Mouse (Mus musculus) yolk sac, embryonic 10.5 days (tissue): ENCODE data around the gene Fbxo22.
"Not testable (repeated sequence)": the region's sequence is repeated elsewhere in the genome, so short reads cannot be mapped to it uniquely, and the experiment has no call there.

Experiments used
- DNase-seq: peaks from one replicate; pipeline ENCODE4 v3.0.0-alpha.2; 2017; ENCODE audit warnings: low spot score

The Fbxo22 gene

DNA sequence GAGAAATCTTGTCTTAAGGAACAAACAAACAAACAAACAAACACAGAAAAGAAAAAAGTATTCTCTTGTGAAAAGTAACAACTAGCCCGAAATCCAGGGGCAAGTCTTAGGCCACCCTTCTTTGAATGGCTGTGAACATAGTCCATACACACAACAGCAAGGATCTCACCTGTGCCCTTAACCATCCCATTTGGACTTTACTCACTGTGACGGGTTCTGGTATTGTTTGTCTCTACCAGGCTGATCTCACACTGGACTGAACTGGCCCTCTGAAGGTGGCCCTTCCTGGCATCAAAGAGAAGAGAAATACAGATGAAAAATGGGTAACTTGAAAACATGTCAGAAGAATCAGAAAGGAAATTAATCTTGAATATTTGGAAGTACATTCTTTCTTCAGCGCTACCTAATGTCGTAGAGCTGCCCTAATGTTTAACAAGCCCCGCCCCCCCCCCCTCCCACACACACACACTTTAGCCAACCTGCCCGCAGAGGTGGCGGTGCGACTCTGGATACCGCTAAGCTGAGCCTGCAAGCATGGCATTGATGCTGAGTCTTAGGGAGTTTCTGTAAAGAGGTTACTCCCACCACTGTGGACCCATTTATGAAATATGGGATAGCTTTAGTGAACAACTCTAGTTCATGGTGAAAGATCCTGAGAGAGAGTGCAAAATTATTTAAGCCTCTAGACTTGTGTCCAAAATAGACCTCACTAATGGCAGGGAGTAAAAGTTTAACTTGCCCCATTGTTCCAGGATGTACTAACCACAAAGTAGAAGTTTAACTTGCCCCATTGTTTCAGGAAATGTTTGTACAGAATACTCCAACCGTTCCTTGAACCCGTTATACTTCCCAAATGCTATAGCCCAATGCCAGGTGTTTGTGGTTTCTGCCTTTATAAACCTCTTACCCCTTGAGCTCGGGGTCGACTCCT, 27.8 kb downstream of the Fbxo22 start:
- DNase-seq, result peak; percentile 77

GRCm38 (mm10) chr9:55240852-55241251, 32.1 kb downstream of the Fbxo22 start:
- no peak for DNase-seq

DNA sequence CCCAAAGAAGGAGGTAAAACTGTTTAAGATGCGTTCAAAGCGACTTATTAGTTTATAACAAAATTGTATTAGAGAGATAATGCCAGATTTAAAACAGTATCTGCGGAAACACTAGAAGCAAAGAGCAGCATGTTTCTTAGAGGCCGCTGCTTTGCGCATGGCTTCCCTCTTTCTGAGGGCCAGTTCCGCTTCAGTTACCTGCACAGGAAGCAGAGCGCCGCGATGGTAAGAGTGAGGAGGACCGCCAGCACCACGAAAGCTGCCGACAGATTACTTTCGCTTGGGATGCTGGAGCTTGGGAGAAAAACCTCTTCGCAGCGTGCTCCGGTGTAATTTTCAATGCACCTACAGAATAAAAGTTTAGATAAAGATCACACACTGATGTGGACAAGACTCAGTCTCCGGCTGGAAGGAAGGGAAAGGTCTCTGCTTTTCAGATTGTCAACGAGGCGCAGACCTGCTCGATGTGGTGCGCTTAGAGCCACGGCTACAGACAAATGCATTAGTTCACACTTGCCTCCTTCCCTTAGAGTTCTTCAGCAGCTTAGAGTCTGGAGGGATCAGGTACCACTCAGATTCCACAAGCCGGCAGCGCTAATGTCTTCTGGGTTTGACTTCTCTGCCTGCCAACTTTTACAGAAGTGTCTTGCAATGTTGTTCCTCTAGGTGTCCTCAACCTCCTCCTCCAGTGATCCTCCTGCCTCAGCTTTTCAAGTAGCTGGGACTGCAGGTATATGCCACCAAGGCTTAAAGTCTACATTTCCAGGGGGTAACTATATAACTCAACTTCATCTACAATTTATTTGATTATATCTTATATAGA, 33.3 kb downstream of the Fbxo22 start:
- no peak for DNase-seq

- no peak for DNase-seq
Observed at GRCm38 (mm10) chr9:55243280-55243679, 34.6 kb downstream of the Fbxo22 start.

GRCm38 (mm10) chr9:55244079-55244478, 35.4 kb downstream of the Fbxo22 start:
- no peak for DNase-seq

DNA sequence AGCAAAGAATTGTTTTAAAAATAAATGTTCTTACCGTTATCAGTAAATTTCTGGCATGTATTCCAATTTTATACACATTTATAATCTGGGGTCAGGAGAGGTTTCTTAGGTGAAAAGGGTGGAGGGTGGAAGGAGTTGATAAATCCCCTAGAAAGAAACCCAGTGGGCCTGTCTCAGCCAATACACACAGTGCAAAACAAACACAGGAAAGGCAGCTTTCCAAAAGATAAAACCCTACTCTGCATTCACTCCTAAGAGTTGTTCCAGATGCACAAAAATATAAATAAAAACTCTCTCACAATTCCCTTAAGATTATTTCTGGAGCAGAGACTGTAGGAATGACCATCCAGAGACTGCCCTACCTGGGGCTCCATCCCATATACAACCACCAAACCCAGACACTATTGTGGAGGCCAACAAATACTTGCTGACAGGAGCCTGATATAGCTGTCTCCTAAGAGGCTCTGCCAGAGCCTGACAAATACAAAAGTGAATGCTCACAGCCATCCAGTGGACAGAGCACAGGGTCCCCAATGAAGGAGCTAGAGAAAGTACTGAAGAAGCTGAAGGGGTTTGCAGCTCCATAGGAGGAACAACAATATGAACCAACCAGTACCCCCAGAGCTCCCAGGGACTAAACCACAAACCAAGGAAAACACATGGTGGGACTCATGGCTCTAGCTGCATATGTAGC, 36.5 kb downstream of the Fbxo22 start:
- not testable (repeated sequence) for DNase-seq

DNA sequence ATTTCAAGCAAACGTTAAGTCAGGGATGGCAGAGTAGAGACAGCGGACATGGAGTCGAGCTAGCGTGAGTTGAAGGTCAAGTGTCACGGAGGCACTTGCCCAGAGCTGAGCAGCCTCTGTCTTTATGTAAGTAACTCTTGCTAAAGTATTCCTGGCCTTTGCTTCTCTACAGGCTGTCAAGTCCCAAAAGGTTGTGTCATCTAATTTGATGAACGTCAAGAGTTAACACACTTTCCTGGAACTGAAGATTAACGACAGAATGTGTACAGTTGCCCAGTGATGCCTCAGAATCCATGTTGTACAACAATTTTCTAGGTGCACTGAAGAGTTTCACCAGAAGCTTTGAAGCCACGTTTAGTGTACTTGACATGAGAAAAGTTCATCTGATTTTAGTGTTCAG, 37.7 kb downstream of the Fbxo22 start:
- no peak for DNase-seq

GRCm38 (mm10) chr9:55246918-55247317, 38.2 kb downstream of the Fbxo22 start:
- no peak for DNase-seq

- no peak for DNase-seq
Observed at GRCm38 (mm10) chr9:55248465-55248864, 39.7 kb downstream of the Fbxo22 start.

- DNase-seq, result peak; percentile 53
Observed at GRCm38 (mm10) chr9:55250595-55251247, 42.0 kb downstream of the Fbxo22 start.

- not testable (repeated sequence) for DNase-seq
Observed at GRCm38 (mm10) chr9:55252097-55252496, 43.4 kb downstream of the Fbxo22 start.

DNA sequence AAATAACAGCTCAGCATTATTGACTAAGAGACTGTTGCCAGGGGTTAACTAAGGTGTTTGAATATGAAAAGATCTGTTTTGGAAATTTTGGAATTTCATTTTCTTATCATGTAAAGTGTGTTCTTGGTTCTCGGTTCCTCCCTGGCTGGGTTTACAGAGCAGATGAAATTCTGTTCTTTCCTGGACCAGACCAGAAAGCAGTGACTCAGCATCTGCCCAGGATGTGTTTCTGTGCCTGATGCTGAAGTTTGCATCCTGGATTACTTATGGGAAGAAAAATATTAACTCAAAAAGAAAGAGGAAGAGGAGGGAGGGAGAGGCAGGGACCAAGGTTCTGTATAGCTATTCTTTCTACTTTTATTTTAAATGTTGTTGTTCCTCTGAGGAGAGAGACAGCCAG, 45.1 kb downstream of the Fbxo22 start:
- no peak for DNase-seq

DNA sequence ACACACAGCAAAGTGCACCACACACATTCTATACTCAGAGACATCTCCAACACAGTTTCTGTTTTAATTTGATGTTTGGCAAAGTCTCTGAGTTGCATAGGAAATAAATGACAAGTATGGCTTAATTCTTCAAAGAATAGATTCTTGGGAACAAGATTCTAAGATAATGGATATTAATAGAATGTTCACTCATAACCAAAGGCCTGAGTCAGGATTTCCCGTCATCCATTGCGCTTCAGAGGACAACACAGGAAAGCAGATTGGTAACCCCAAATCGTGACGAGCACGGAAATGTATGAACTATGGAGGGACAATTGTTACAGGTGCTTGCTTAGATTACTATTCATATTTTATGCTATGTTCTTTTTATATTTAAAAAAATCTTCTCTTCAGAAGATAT, 46.3 kb downstream of the Fbxo22 start:
- DNase-seq, result no peak

DNA sequence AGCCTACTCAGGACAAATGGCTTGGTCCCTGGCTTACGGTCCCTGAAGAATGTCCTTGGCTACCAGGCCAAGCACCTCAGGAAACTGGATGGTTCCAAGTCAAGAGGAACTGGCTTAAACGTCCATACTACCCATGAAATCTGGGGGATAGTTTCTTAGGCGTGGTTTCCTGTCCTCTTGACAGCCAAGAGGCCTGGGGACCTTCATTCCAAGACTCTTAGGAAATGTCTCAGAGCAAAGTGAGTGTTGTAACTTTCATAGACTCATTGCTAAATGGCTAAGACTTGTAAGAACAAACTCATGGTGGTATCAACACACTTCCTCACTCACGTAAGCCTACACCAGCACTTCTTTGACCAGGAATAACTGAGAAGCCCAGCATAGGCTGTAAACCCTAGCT, 46.9 kb downstream of the Fbxo22 start:
- no peak for DNase-seq

GRCm38 (mm10) chr9:55257105-55257504, 48.4 kb downstream of the Fbxo22 start:
- DNase-seq, result no peak

DNA sequence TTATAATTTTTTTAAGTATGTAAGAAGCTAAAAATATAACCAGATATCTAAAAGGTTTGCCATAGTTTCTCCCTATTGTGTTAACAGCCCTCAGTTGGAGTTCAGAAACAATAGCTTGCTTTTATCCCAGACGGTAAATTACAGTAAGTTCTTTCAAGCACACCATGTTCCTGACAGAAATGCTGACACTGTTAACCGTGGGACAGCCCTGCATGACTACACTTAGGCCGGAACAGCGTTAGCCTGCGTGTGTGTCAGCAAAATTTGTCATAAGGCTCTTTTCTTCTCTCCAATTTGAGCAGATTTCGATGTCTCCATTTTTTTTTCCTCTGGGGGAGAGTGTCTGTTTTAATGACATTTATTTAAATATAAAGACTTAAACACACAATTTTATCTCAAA, 51.0 kb downstream of the Fbxo22 start:
- no peak for DNase-seq

- DNase-seq, result no peak
Observed at GRCm38 (mm10) chr9:55264356-55265302, 55.9 kb downstream of the Fbxo22 start.

- DNase-seq, result no peak
Observed at GRCm38 (mm10) chr9:55271960-55272560, 63.3 kb downstream of the Fbxo22 start.

DNA sequence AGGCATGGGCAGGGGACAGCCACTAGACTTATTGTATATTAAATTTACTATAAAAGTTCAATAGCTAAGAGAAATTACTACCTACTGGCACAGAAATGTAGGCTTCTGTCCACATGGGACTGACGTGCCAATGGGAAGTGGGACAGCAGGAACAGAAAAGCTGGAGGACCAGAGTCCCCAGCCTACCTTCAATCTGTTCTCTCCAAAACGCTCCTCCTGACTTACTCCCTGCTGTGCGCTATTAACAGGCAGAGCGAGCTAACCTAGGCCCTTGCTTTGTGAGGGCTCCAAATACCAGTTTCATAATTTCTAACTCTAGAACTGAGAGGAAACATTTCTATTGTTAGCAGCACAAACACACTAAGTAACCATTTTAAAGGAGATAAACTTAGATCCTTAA, 65.2 kb downstream of the Fbxo22 start:
- no peak for DNase-seq
